Mouse (Mus musculus): ENCODE data around the gene Ctsd. TPM values are rescaled to one million over a fixed set of nuclear protein-coding genes. Genes with fewer than 3 reads are reported as not detected.
"Not testable (repeated sequence)": the region's sequence is repeated elsewhere in the genome, so short reads cannot be mapped to it uniquely, and the experiment has no call there.

The Ctsd gene
- polyA plus RNA-seq (2017; shearing (Covaris generic)), result 100 to 1,000 TPM; 287 to 288 TPM

- peak; percentile 84 for ATAC-seq
Measured at GRCm38 (mm10) chr7:142387419-142388148, at the start of gene Ctsd. TSS of gene Ctsd (minus strand) at chr7:142388038.

GRCm38 (mm10) chr7:142437324-142437723, 49.5 kb upstream of the Ctsd start:
- no peak for ATAC-seq

GRCm38 (mm10) chr7:142435524-142435923, 47.7 kb upstream of the Ctsd start:
- peak; percentile 81 for ATAC-seq

GRCm38 (mm10) chr7:142434137-142434865, 46.5 kb upstream of the Ctsd start, which contains the start of gene Syt8:
TSS of gene Syt8 (plus strand) at chr7:142434850.
- ATAC-seq, result no peak

- ATAC-seq, result no peak
Measured at GRCm38 (mm10) chr7:142433623-142434022, 45.8 kb upstream of the Ctsd start.

GRCm38 (mm10) chr7:142431106-142431505, 43.3 kb upstream of the Ctsd start:
- ATAC-seq, result no peak

GRCm38 (mm10) chr7:142430160-142430678, 42.4 kb upstream of the Ctsd start:
- no peak for ATAC-seq

- ATAC-seq, result no peak
Measured at GRCm38 (mm10) chr7:142428213-142428612, 40.4 kb upstream of the Ctsd start.

- no peak for ATAC-seq
Measured at GRCm38 (mm10) chr7:142425641-142426213, 37.9 kb upstream of the Ctsd start.

- ATAC-seq, result no peak
Measured at GRCm38 (mm10) chr7:142421826-142422225, 34.0 kb upstream of the Ctsd start.

GRCm38 (mm10) chr7:142419887-142420286, 32.0 kb upstream of the Ctsd start:
- no peak for ATAC-seq

GRCm38 (mm10) chr7:142418679-142419078, 30.8 kb upstream of the Ctsd start:
- ATAC-seq, result no peak

GRCm38 (mm10) chr7:142418027-142418426, 30.2 kb upstream of the Ctsd start:
- no peak for ATAC-seq

GRCm38 (mm10) chr7:142416225-142416624, 28.4 kb upstream of the Ctsd start:
- no peak for ATAC-seq

- ATAC-seq, result no peak
Measured at GRCm38 (mm10) chr7:142415314-142415713, 27.5 kb upstream of the Ctsd start.

GRCm38 (mm10) chr7:142413285-142413684, 25.4 kb upstream of the Ctsd start:
- no peak for ATAC-seq

- no peak for ATAC-seq
Measured at GRCm38 (mm10) chr7:142409603-142410002, 21.8 kb upstream of the Ctsd start.

- ATAC-seq, result no peak
Measured at GRCm38 (mm10) chr7:142408686-142409085, 20.8 kb upstream of the Ctsd start.

GRCm38 (mm10) chr7:142407935-142408334, 20.1 kb upstream of the Ctsd start:
- ATAC-seq, result no peak

- not testable (repeated sequence) for ATAC-seq
Measured at GRCm38 (mm10) chr7:142405134-142405533, 17.3 kb upstream of the Ctsd start.

- no peak for ATAC-seq
Measured at GRCm38 (mm10) chr7:142403591-142403990, 15.8 kb upstream of the Ctsd start.

- no peak for ATAC-seq
Measured at GRCm38 (mm10) chr7:142400750-142401142, 12.9 kb upstream of the Ctsd start.

- no peak for ATAC-seq
Measured at GRCm38 (mm10) chr7:142400112-142400749, 12.4 kb upstream of the Ctsd start.
